Mouse (Mus musculus) large intestine, adult 2 months (tissue): ENCODE results near the gene Mapk8ip2. TPM values are rescaled to one million over a fixed set of nuclear protein-coding genes. Genes with fewer than 3 reads are reported as not detected.

Source experiments
- DNase-seq: peaks from one replicate; pipeline ENCODE4 v3.0.0-alpha.2; 2012; ENCODE audit warnings: low read depth, low spot score
- WGBS: fragments of 180-500 bp; shearing (Covaris S2); methylation state at CpG from one replicate; pipeline ENCODE4 v1.1.7; 2018; 5-methylcytosine and 5-hydroxymethylcytosine counted together
- polyA plus RNA-seq: library from polyadenylated mRNA; depleted of rRNA; stranded (reverse); fragments of >200 nt; gene quantifications from 2 replicates; pipeline ENCODE4 v1.2.3, GENCODE M21; 2012

The Mapk8ip2 gene
- polyA plus RNA-seq, 1 experiment = 1.1 TPM

GRCm38 (mm10) chr15:89442486-89443070 lies 11.1 kb upstream of the Mapk8ip2 start:
- no peak for DNase-seq
- WGBS = 37% methylated on average over 8 of the region's 8 CpGs

- DNase-seq = no peak
- WGBS = 5% methylated on average over 24 of the region's 24 CpGs
Measured at GRCm38 (mm10) chr15:89452906-89453864, 528 bp upstream of the Mapk8ip2 start.

GRCm38 (mm10) chr15:89454857-89455256 lies 1.1 kb downstream of the Mapk8ip2 start:
- WGBS = 23% methylated on average over 6 of the region's 6 CpGs
- no peak for DNase-seq

- no peak for DNase-seq
- WGBS = 60% methylated on average over 6 of the region's 6 CpGs
Measured at GRCm38 (mm10) chr15:89455642-89456041, 1.9 kb downstream of the Mapk8ip2 start.

- DNase-seq = no peak
- 86% methylated on average over 15 of the region's 15 CpGs for WGBS
Measured at GRCm38 (mm10) chr15:89458942-89459341, 5.2 kb downstream of the Mapk8ip2 start.

- DNase-seq = no peak
- WGBS = 66% methylated on average over 7 of the region's 7 CpGs
Measured at GRCm38 (mm10) chr15:89459821-89460220, 6.1 kb downstream of the Mapk8ip2 start.

- 54% methylated on average over 10 of the region's 10 CpGs for WGBS
- DNase-seq = no peak
Measured at GRCm38 (mm10) chr15:89460298-89460697, 6.6 kb downstream of the Mapk8ip2 start.

- no peak for DNase-seq
- 71% methylated on average over 15 of the region's 15 CpGs for WGBS
Measured at GRCm38 (mm10) chr15:89461321-89461720, 7.6 kb downstream of the Mapk8ip2 start.

GRCm38 (mm10) chr15:89462176-89462575 lies 8.5 kb downstream of the Mapk8ip2 start:
- 46% methylated on average over 7 of the region's 7 CpGs for WGBS

GRCm38 (mm10) chr15:89463334-89464235 lies 9.9 kb downstream of the Mapk8ip2 start:
- DNase-seq = no peak
- WGBS = 45% methylated on average over 5 of the region's 5 CpGs

More at GRCm38 (mm10) chr15:89462176-89462575, 8.5 kb downstream of the Mapk8ip2 start:
- DNase-seq = no peak

- 9% methylated on average over 1 of the region's 1 CpGs for WGBS
Measured at GRCm38 (mm10) chr15:89465052-89465451, 11.3 kb downstream of the Mapk8ip2 start.

GRCm38 (mm10) chr15:89468577-89468976 lies 14.9 kb downstream of the Mapk8ip2 start:
- no peak for DNase-seq
- 25% methylated on average over 2 of the region's 2 CpGs for WGBS

More at GRCm38 (mm10) chr15:89465052-89465451, 11.3 kb downstream of the Mapk8ip2 start:
- no peak for DNase-seq

- 82% methylated on average over 4 of the region's 4 CpGs for WGBS
- DNase-seq = no peak
Measured at GRCm38 (mm10) chr15:89471476-89471875, 17.8 kb downstream of the Mapk8ip2 start.

- DNase-seq = no peak
- WGBS = 90% methylated on average over 9 of the region's 9 CpGs
Measured at GRCm38 (mm10) chr15:89473370-89473769, 19.7 kb downstream of the Mapk8ip2 start.

GRCm38 (mm10) chr15:89473921-89474320 lies 20.2 kb downstream of the Mapk8ip2 start:
- no peak for DNase-seq
- 97% methylated on average over 8 of the region's 8 CpGs for WGBS

- WGBS = 95% methylated on average over 19 of the region's 19 CpGs
- DNase-seq = no peak
Measured at GRCm38 (mm10) chr15:89474596-89475292, 21.0 kb downstream of the Mapk8ip2 start.

GRCm38 (mm10) chr15:89475293-89475600 lies 21.5 kb downstream of the Mapk8ip2 start:
- 90% methylated on average over 7 of the region's 7 CpGs for WGBS
- DNase-seq = no peak

GRCm38 (mm10) chr15:89475611-89476474 lies 22.1 kb downstream of the Mapk8ip2 start:
- 10% methylated on average over 44 of the region's 44 CpGs for WGBS
- DNase-seq = peak; percentile 84

- no peak for DNase-seq
Measured at GRCm38 (mm10) chr15:89476475-89476815, 22.7 kb downstream of the Mapk8ip2 start.

More at GRCm38 (mm10) chr15:89476475-89476815, 22.7 kb downstream of the Mapk8ip2 start:
- 9% methylated on average over 5 of the region's 5 CpGs for WGBS
